Mouse (Mus musculus): ENCODE data around the gene Rsrc1. TPM values are rescaled to one million over a fixed set of nuclear protein-coding genes. Genes with fewer than 3 reads are reported as not detected.

Gene Rsrc1
- 9.8 and 12.5 TPM in 2 replicates for polyA plus RNA-seq (2015; fragmentation: Nextera tagmentation; extraction: Ambion mirVana)

GRCm38 (mm10) chr3:66981101-66981661 is at the start of gene Rsrc1:
Rsrc1 (plus strand) TSS chr3:66981390.
- Histone ChIP-seq H3K27ac (no peak within 1 kb of the TSS), H3K9me3 (replicated peaks) (no peaks in the 10 kb centered on the region), H3K4me2 (peak within 1 kb of the TSS; percentile 71), H3K4me1 (replicated peaks) (peaks cover 30% of the 10 kb centered on the region), H3K4me3 (replicated peaks) (peak within 1 kb of the TSS; percentile 57), H3K27me3 (peaks cover 76% of the 10 kb centered on the region), H3K36me3 (no peaks in the 10 kb centered on the region), H3K9ac (0 out of 2 replicates have a peak within 1 kb of the TSS, but pooled peaks have one; percentile 13)
- WGBS (ENCODE audit: insufficient replicate concordance) = under 1% methylated on average over 50 of the region's 62 CpGs
- ATAC-seq (ENCODE audit: low read depth) (peak; percentile 35; the same call in 1 of the 2 replicates), DNase-seq (no peak)

- H3K4me3 ChIP-seq (replicated peaks) = no peak overlapping the region
- no peak for DNase-seq
- no peaks in the 10 kb centered on the region for H3K4me1 ChIP-seq (replicated peaks)
- no peak for ATAC-seq (ENCODE audit: low read depth)
- no peaks in the 10 kb centered on the region for H3K27me3 ChIP-seq
- no peak overlapping the region for H3K27ac ChIP-seq
- no peak overlapping the region for H3K9ac ChIP-seq
- no peak overlapping the region for H3K4me2 ChIP-seq
- H3K36me3 ChIP-seq = no peaks in the 10 kb centered on the region
- 74% methylated on average over 10 of the region's 10 CpGs for WGBS (ENCODE audit: insufficient replicate concordance)
- no peaks in the 10 kb centered on the region for H3K9me3 ChIP-seq (replicated peaks)
Measured at GRCm38 (mm10) chr3:66939675-66940074, 41.5 kb upstream of the Rsrc1 start.

DNA sequence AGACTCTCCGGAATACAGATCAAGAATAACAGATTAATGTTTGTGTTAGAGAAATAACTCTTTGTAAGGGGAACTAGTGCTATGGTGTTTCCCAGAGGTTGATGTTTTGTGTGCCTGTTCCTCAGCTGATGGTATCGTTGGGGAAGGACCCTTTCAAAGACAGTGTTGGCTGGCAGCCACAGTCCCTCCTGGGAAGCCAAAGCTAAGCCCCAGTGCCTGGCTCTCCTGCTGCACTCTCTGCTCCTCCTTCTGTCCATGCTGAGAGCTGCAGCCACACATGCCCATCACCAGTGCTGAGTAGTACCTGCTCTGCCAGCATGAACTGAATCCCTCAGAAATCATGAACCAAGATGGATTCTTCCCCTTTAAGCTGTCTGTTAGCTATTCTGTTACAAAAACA is 26.1 kb upstream of the Rsrc1 start:
- Histone ChIP-seq H3K4me3 (replicated peaks) (no peak overlapping the region), H3K36me3 (no peaks in the 10 kb centered on the region), H3K4me2 (no peak overlapping the region), H3K9me3 (replicated peaks) (no peaks in the 10 kb centered on the region), H3K4me1 (replicated peaks) (no peaks in the 10 kb centered on the region), H3K27ac (no peak overlapping the region), H3K27me3 (no peaks in the 10 kb centered on the region), H3K9ac (no peak overlapping the region)
- no peak for DNase-seq
- ATAC-seq (ENCODE audit: low read depth) = no peak
- 47% methylated on average over 2 of the region's 2 CpGs for WGBS (ENCODE audit: insufficient replicate concordance)

DNA sequence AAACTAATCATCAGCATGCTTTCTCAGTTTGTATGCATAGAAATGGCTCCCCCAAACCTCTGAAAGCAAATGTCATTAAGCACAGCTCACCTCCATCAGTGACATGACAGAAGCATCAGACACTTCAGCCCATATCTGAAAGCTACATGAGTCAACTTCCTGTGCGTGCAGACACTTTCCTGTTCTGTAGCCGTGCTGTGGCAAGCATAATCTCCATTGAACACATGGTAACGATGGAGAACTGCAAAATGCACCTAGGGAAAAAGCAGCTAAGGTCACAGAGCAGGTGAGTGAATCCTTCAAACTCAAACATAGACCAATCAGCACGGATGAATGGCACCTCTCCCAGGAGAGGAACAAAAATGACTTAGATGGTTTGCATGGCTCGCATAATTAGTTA is 21.2 kb upstream of the Rsrc1 start:
- ATAC-seq (ENCODE audit: low read depth) (no peak), DNase-seq (no peak)
- H3K4me3 ChIP-seq (replicated peaks) = no peak overlapping the region
- no peaks in the 10 kb centered on the region for H3K27me3 ChIP-seq
- no peak overlapping the region for H3K4me2 ChIP-seq
- 27% methylated on average over 5 of the region's 5 CpGs for WGBS (ENCODE audit: insufficient replicate concordance)
- H3K9me3 ChIP-seq (replicated peaks) = no peaks in the 10 kb centered on the region
- no peak overlapping the region for H3K9ac ChIP-seq
- no peaks in the 10 kb centered on the region for H3K36me3 ChIP-seq
- H3K4me1 ChIP-seq (replicated peaks) = no peaks in the 10 kb centered on the region
- no peak overlapping the region for H3K27ac ChIP-seq

GRCm38 (mm10) chr3:66964884-66965283 is 16.3 kb upstream of the Rsrc1 start:
- peaks cover 15% of the 10 kb centered on the region for H3K27me3 ChIP-seq
- H3K4me3 ChIP-seq (replicated peaks) = no peak overlapping the region
- H3K36me3 ChIP-seq = no peaks in the 10 kb centered on the region
- H3K27ac ChIP-seq = no peak overlapping the region
- H3K9me3 ChIP-seq (replicated peaks) = no peaks in the 10 kb centered on the region
- no peak for DNase-seq
- no peak overlapping the region for H3K4me2 ChIP-seq
- peak; percentile 60 for ATAC-seq (ENCODE audit: low read depth)
- no peak overlapping the region for H3K9ac ChIP-seq
- H3K4me1 ChIP-seq (replicated peaks) = no peaks in the 10 kb centered on the region
- WGBS (ENCODE audit: insufficient replicate concordance) = 51% methylated on average over 3 of the region's 3 CpGs

GRCm38 (mm10) chr3:66967508-66967907 is 13.7 kb upstream of the Rsrc1 start:
- H3K27me3 ChIP-seq = peaks cover 40% of the 10 kb centered on the region
- H3K9me3 ChIP-seq (replicated peaks) = no peaks in the 10 kb centered on the region
- ATAC-seq (ENCODE audit: low read depth) = no peak
- no peak overlapping the region for H3K4me3 ChIP-seq (replicated peaks)
- WGBS (ENCODE audit: insufficient replicate concordance) = 48% methylated on average over 4 of the region's 4 CpGs
- no peaks in the 10 kb centered on the region for H3K36me3 ChIP-seq
- H3K9ac ChIP-seq = no peak overlapping the region
- H3K4me2 ChIP-seq = no peak overlapping the region
- DNase-seq = no peak
- no peak overlapping the region for H3K27ac ChIP-seq
- H3K4me1 ChIP-seq (replicated peaks) = peaks cover 6% of the 10 kb centered on the region; the same call in 1 of the 2 replicates

GRCm38 (mm10) chr3:66970261-66970660 is 10.9 kb upstream of the Rsrc1 start:
- H3K27ac ChIP-seq = no peak overlapping the region
- 2% methylated on average over 10 of the region's 10 CpGs for WGBS (ENCODE audit: insufficient replicate concordance)
- no peaks in the 10 kb centered on the region for H3K36me3 ChIP-seq
- H3K9ac ChIP-seq = no peak overlapping the region
- no peaks in the 10 kb centered on the region for H3K9me3 ChIP-seq (replicated peaks)
- ATAC-seq (ENCODE audit: low read depth) (no peak), DNase-seq (no peak)
- H3K4me2 ChIP-seq = peak overlapping the region; percentile 43; the same call in 1 of the 2 replicates
- peaks cover 68% of the 10 kb centered on the region for H3K27me3 ChIP-seq
- H3K4me3 ChIP-seq (replicated peaks) = 0 out of 2 replicates have a peak overlapping the region, but pooled peaks have one; percentile 12
- H3K4me1 ChIP-seq (replicated peaks) = peaks cover 8% of the 10 kb centered on the region; the same call in 1 of the 2 replicates

DNA sequence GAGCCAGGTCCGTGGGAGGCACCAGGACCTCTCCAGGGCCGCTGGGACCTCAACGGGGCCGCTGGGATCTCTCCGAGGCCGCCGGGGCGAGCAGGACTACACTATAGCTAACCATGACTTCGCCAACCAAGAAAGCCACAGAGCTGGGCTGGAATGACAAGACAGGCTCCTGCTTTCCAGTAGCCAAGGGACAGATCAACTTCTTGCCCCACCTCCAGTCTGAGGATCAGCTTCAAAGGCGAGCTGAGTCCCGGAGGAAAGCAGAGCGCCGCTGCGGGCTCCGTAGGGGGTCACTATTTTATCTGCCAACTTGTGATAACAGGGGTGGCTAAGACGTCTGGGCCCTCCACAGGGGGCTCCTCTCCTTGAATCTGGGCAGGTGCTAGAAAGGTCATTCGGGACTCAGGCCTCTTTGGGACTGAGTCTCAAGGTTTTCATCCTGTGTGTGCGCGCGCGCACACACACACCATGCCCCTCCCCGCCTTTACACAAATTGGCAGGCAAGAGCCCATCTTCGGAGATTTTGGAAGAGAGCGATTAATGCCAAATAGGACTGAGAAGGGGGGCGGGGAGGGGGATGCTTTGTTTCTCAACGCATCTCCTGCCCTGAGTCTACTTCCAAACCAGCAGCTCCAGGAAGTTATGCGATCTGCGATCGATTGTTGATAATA is 10.4 kb upstream of the Rsrc1 start:
- 3% methylated on average over 29 of the region's 29 CpGs for WGBS (ENCODE audit: insufficient replicate concordance)
- Histone ChIP-seq H3K4me3 (replicated peaks) (peak overlapping the region; percentile 12; the same call in 1 of the 2 replicates), H3K36me3 (no peaks in the 10 kb centered on the region), H3K4me2 (peak overlapping the region; percentile 43), H3K4me1 (replicated peaks) (peaks cover 8% of the 10 kb centered on the region; the same call in 1 of the 2 replicates), H3K27me3 (peaks cover 69% of the 10 kb centered on the region), H3K27ac (no peak overlapping the region), H3K9ac (no peak overlapping the region), H3K9me3 (replicated peaks) (no peaks in the 10 kb centered on the region)
- no peak for ATAC-seq (ENCODE audit: low read depth)
- no peak for DNase-seq

DNA sequence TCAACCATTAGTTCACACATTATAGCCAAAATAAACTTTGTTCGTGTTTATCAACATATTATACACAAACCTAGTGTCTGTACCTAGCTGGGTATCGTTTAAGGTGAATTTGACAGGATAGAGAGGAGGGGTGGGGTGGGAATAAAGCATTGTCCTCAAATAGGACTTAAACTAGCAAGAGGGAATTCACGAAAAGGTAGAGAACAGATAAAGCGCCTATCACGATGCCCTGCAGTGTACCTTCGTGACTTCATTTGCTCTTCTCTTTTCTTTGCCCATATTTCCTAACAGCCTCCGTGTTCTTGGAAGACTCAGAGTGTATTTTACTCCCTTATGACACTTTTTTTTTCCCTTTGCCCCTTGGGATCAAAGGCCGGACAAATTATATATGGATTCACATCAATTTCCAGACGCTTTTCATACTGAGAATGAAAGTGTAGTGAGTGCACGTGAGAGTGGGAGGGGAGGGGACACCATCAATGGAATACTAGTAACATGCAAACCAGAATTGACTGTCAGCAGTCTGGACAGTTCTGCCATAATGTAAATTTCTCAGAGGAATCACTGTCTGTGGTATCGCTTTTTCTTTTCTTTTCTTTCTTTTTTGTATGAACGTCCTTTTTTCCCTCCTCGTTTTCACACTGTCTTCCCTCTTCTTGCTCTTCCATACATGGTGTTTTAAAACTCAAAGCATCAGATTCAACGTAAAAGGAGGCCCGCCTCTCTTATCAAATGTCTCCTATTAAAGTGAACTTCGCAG is 8.8 kb upstream of the Rsrc1 start:
- H3K27me3 ChIP-seq = peaks cover 82% of the 10 kb centered on the region
- H3K4me2 ChIP-seq = no peak overlapping the region
- no peaks in the 10 kb centered on the region for H3K36me3 ChIP-seq
- H3K9ac ChIP-seq = no peak overlapping the region
- no peak for DNase-seq
- H3K4me3 ChIP-seq (replicated peaks) = no peak overlapping the region
- H3K27ac ChIP-seq = no peak overlapping the region
- ATAC-seq (ENCODE audit: low read depth) = no peak
- H3K9me3 ChIP-seq (replicated peaks) = no peaks in the 10 kb centered on the region
- peaks cover 8% of the 10 kb centered on the region; the same call in 1 of the 2 replicates for H3K4me1 ChIP-seq (replicated peaks)
- WGBS (ENCODE audit: insufficient replicate concordance) = 4% methylated on average over 16 of the region's 16 CpGs

DNA sequence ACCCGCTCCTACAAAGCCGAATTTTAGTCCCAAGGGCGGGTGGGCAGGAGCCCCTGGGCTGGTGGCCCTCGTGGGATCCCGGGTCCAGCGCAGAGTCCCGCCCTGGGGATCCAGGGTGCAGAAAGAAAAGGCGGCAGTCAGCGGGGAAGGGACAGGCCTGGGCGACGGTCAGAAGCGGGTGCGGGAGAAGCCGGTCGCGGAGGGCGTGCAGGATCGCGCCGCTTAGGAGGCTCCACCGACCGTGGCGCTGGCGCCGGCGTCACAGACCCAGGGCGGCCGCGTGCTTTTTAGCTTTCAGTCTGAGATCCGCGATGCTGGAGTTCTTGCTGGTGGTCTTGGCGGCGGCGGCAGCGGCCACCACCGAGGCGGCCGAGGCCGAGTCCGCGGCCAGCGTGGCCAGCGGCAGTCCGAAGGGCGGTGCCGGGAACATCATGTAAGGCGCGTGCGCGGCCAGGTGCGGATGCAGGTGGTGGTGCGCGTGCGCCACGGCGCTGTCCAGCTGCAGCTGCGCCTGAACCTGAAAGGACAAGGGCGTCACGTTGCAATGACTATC is 7.7 kb upstream of the Rsrc1 start:
- H3K9ac ChIP-seq = no peak overlapping the region
- DNase-seq (no peak), ATAC-seq (ENCODE audit: low read depth) (peak; percentile 64)
- H3K27ac ChIP-seq = no peak overlapping the region
- peaks cover 8% of the 10 kb centered on the region; the same call in 1 of the 2 replicates for H3K4me1 ChIP-seq (replicated peaks)
- H3K27me3 ChIP-seq = peaks cover 85% of the 10 kb centered on the region
- H3K9me3 ChIP-seq (replicated peaks) = no peaks in the 10 kb centered on the region
- under 1% methylated on average over 59 of the region's 59 CpGs for WGBS (ENCODE audit: insufficient replicate concordance)
- no peaks in the 10 kb centered on the region for H3K36me3 ChIP-seq
- H3K4me3 ChIP-seq (replicated peaks) = peak overlapping the region; percentile 53
- H3K4me2 ChIP-seq = peak overlapping the region; percentile 67

DNA sequence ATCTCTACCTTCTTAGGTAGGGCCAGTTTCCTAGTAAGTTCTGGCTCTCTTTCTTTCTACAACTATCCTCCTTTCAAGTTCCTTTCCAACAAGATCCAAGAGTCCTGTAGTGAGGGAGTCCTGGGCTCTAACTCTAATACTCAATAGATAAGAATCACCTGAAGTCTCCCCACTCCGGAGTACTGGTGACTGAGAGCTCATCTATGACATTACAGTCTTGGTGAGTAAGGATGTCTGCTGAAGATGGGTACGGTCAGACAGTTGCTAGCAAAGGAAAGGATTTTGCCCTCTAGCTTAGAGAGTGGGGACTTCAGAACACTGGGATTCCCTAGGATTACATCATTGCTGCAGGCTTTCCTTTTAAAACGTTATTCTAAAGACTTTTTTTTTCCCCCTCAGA is 6.7 kb upstream of the Rsrc1 start:
- 20% methylated on average over 3 of the region's 3 CpGs for WGBS (ENCODE audit: insufficient replicate concordance)

More for the DNA sequence above, 6.7 kb upstream of the Rsrc1 start:
- no peaks in the 10 kb centered on the region for H3K36me3 ChIP-seq
- H3K27ac ChIP-seq = no peak overlapping the region
- H3K4me2 ChIP-seq = no peak overlapping the region
- DNase-seq (no peak), ATAC-seq (ENCODE audit: low read depth) (no peak)
- no peak overlapping the region for H3K9ac ChIP-seq
- peaks cover 92% of the 10 kb centered on the region for H3K27me3 ChIP-seq
- H3K4me1 ChIP-seq (replicated peaks) = peaks cover 15% of the 10 kb centered on the region
- no peak overlapping the region for H3K4me3 ChIP-seq (replicated peaks)
- H3K9me3 ChIP-seq (replicated peaks) = no peaks in the 10 kb centered on the region

All from liver, embryonic 13.5 days (tissue).